Mouse (Mus musculus) c-Kit-positive CD71-negative TER-119-negative erythroid progenitor cells, embryonic 14.5 days (primary cell): Measurements from ENCODE around the gene Tmem88b.
A peak's percentile ranks its signal among the peaks of the same experiment; 100 is the strongest.
"Not testable (repeated sequence)": the region's sequence is repeated elsewhere in the genome, so short reads cannot be mapped to it uniquely, and the experiment has no call there.

Experiments
- DNase-seq: peaks from one replicate; pipeline ENCODE4 v3.0.0-alpha.2; 2013; ENCODE audit warnings: low read depth

The Tmem88b gene

GRCm38 (mm10) chr4:155788833-155789232 lies 3.2 kb upstream of the Tmem88b start:
- not testable (repeated sequence) for DNase-seq

- no peak for DNase-seq
Observed at GRCm38 (mm10) chr4:155788300-155788699, 2.6 kb upstream of the Tmem88b start.

- DNase-seq = no peak
Observed at GRCm38 (mm10) chr4:155785246-155785645, 428 bp downstream of the Tmem88b start.

GRCm38 (mm10) chr4:155784081-155784701 lies 1.5 kb downstream of the Tmem88b start:
- DNase-seq = peak; percentile 62

- DNase-seq = no peak
Observed at GRCm38 (mm10) chr4:155783486-155784080, 2.1 kb downstream of the Tmem88b start.

GRCm38 (mm10) chr4:155780895-155781294 lies 4.8 kb downstream of the Tmem88b start:
- no peak for DNase-seq

- no peak for DNase-seq
Observed at GRCm38 (mm10) chr4:155779498-155779897, 6.2 kb downstream of the Tmem88b start.

GRCm38 (mm10) chr4:155777816-155778215 lies 7.9 kb downstream of the Tmem88b start:
- DNase-seq = no peak

GRCm38 (mm10) chr4:155776704-155777335 lies 8.9 kb downstream of the Tmem88b start:
- DNase-seq = no peak

GRCm38 (mm10) chr4:155775855-155776254 lies 9.8 kb downstream of the Tmem88b start:
- no peak for DNase-seq

- no peak for DNase-seq
Observed at GRCm38 (mm10) chr4:155774971-155775740, 10.5 kb downstream of the Tmem88b start.

- peak; percentile 70 for DNase-seq
Observed at GRCm38 (mm10) chr4:155774280-155774754, 11.4 kb downstream of the Tmem88b start, which contains the start of gene Vwa1. Gene Vwa1, minus strand, starts transcription at chr4:155774698.

GRCm38 (mm10) chr4:155773335-155774078 lies 12.2 kb downstream of the Tmem88b start:
- DNase-seq = no peak

GRCm38 (mm10) chr4:155772786-155773185 lies 12.9 kb downstream of the Tmem88b start:
- no peak for DNase-seq

GRCm38 (mm10) chr4:155771706-155772105 lies 14.0 kb downstream of the Tmem88b start:
- no peak for DNase-seq

GRCm38 (mm10) chr4:155770626-155771025 lies 15.0 kb downstream of the Tmem88b start:
- no peak for DNase-seq

GRCm38 (mm10) chr4:155769880-155770512 lies 15.7 kb downstream of the Tmem88b start:
- DNase-seq = peak; percentile 81

- no peak for DNase-seq
Observed at GRCm38 (mm10) chr4:155769496-155769879, 16.2 kb downstream of the Tmem88b start.

- DNase-seq = no peak
Observed at GRCm38 (mm10) chr4:155762357-155762756, 23.3 kb downstream of the Tmem88b start.

GRCm38 (mm10) chr4:155761356-155762099 lies 24.1 kb downstream of the Tmem88b start:
- DNase-seq = no peak
